Mouse (Mus musculus) activated CD4-positive, CD25-positive, alpha-beta regulatory T cell, adult 4 months (primary cell): ENCODE results near the gene Rhbg. TPM values are rescaled to one million over a fixed set of nuclear protein-coding genes. Genes with fewer than 3 reads are reported as not detected.

Source experiments
- ATAC-seq: one replicate; pipeline ENCODE4 v1.8.0; 2017
- polyA plus RNA-seq, 2 experiments: library from polyadenylated mRNA; unstranded; fragments of 100-300 nt; shearing (Covaris generic); gene quantifications; one replicate each; pipeline ENCODE4 v1.2.1; 2017

Rhbg gene
- polyA plus RNA-seq, 2 experiments from 2014 or later = not detected

DNA sequence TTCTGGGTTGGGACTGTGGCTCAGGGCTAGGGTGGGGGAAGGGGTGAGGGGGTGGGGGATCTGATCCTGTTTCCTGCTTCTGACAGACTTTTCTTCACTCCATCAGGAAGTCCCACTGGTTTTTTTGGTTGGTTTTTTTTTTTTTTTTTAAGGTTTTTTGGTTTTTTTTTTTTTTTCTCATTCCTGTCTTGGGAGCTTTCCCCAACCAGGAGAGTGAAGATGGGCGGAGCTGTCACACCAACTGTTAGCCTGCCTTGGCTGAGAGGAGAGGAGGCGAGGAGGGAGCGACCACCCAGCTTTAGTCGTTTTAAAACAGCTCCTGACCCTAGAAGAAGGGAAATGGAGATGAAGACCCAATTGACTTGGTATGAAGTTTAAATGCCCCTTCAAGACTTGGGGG lies 27.2 kb downstream of the Rhbg start:
- no peak for ATAC-seq

DNA sequence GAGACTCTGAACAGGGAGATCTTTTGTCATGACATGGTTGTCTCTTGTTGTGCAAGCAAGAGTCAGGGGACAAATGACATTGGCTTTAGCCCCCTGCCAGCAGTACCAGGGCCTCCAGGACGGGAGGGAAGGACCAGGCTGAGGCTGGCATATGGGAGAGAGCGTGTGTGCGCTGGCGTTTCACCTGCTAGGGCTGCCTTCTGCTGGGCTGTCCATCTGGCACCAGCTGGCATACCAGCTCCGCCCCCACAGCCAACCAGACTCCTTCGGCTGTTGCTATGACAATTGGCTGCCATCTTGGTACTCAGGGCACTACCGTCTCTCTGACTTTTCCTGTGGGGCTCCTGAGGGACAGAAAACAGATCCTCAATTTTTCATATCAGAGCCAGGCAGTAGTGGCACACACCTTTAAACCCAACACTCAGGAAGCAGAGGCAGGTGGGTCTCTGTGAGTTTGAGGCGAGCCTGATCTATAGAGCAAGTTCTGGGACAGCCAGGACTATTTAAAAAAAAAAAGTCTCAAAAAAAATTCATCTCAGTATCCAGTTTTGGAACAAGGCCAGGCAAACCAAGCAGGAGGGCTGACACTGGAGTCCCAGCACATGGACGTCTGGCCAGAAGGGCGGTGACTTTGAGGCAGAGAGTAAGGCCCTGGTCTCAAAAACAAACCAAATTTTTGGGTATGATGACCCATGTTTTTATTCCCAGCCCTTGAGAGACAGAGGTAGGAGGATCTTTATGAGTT lies 28.2 kb downstream of the Rhbg start:
- ATAC-seq = no peak

GRCm38 (mm10) chr3:88224929-88225328 lies 29.6 kb downstream of the Rhbg start:
- no peak for ATAC-seq

GRCm38 (mm10) chr3:88222446-88222845 lies 32.1 kb downstream of the Rhbg start:
- no peak for ATAC-seq

GRCm38 (mm10) chr3:88221519-88222390 lies 32.8 kb downstream of the Rhbg start:
- ATAC-seq = no peak

- no peak for ATAC-seq
Observed at GRCm38 (mm10) chr3:88220842-88221241, 33.7 kb downstream of the Rhbg start.

DNA sequence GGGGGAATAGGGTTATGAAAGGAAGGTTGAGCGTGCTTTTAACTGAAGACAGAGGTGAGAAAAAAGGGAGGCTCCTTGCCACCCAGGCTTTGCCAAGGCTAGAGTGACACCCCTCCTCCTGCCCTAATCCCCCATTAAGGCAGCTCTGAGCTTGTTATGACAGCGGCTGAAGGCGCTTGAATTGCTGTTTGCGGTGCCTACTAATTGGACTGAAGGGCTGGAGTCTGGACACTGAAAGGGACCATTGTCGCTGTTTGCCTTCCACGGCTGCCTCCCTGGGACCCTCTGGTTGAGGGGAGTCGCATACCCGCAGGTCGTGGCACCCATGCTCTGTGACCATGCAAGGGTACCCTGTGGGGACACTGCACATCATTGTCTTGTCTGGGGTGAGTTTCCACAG lies 34.6 kb downstream of the Rhbg start:
- no peak for ATAC-seq

GRCm38 (mm10) chr3:88217679-88218078 lies 36.8 kb downstream of the Rhbg start:
- no peak for ATAC-seq

- no peak for ATAC-seq
Observed at GRCm38 (mm10) chr3:88216534-88217326, 37.8 kb downstream of the Rhbg start.

GRCm38 (mm10) chr3:88216116-88216515 lies 38.4 kb downstream of the Rhbg start:
- no peak for ATAC-seq

DNA sequence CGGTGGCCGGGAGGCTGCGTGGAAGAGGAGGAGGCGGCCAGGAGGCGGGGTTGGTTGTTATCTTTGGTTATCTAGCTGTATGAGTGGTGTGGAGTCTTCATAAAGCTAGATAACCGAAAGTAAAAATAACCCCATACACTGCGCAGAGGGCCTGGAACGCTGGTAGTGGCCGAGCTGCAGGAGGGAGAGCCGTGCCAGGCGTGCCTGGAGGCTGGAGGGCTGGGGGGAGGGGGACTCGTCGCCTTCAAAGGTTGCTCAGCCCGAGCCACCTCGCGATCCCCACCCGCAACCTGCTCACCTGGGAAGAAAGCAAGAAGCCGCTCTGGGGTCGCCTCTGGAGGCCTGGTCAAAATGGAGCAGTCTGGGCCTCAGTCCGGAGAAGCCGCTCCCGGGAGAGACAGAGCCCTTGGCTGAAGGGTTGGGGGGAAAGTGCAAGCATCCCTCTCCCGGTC lies 38.9 kb downstream of the Rhbg start:
- peak; percentile 65 for ATAC-seq

GRCm38 (mm10) chr3:88214971-88215552 lies 39.4 kb downstream of the Rhbg start:
- ATAC-seq = peak; percentile 10

DNA sequence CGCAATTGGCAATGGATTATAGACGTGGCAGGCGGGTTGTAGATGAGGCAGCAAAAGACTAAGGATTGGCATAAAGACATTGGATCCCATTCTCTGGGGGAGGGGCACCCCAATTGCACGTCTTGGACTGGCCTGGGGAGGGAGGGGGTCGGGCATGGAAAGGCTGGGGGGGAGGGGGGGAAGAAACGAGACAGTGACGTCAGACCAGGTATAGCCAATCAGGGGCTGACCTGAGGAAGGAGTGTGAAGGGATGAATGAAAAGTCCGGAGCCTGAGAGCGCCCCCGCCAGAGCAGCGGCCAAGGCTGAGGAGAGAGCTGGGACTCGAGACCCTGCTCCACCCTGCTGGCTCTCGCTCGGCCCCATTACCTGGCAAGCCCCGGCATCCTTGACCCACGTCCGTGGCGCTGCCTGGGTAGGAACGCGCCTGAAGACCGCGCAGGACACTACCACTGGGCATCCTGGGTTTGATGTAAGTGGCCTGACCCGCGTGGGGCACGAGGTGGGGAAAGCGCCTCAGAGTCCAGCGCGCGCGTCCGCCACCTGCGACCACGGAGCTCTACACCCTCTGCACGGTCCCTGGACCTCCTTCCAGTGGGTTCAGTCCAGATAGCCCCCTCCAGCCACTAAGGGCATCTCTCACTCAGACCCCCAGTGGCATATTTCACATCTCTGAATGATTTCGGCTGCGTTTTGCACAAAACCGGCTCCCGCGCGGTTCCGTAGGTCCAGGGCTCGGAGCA lies 40.1 kb downstream of the Rhbg start:
- no peak for ATAC-seq

GRCm38 (mm10) chr3:88213019-88213418 lies 41.5 kb downstream of the Rhbg start:
- ATAC-seq = no peak

DNA sequence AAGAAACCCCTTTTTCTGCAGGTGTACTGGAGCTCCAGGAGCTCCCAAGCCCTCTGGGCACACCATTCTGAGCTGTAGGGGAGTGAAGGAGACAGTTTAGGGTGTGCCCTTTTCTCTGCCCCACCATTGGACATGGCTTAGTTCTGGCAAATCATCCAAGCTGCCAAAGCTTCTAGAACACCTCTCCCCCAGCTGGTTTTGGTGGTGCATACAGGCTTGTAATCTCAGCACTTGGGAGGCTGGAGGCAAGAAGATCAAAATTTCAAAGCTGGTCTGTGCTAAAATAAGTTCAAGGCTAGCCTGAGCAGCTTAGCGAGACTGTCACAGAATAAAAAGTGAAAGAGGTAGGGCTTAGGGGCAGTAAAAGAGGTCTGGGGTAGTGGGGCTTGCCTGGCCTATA lies 42.2 kb downstream of the Rhbg start:
- ATAC-seq = no peak

DNA sequence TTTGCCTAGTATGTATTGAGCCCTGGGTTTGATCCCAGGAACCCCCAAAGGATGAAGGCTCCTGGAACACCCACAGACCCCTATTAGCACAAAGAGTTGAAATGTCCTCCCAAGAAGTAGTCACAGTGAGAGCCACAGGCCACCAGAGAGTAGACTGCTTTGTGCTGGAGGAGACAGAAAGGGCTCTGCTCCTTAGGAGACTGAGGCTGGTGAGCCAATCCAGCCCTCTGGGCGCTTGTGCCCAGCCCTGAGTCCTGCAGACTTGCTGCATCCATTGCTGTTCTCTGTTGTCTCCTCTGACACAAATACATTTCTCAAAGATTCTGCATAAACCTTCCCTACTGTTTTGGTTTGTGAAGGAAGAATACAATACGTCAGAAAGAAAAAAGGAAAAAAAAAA lies 43.6 kb downstream of the Rhbg start:
- no peak for ATAC-seq

GRCm38 (mm10) chr3:88210121-88210520 lies 44.4 kb downstream of the Rhbg start:
- no peak for ATAC-seq

GRCm38 (mm10) chr3:88209306-88209705 lies 45.2 kb downstream of the Rhbg start:
- ATAC-seq = no peak

GRCm38 (mm10) chr3:88208226-88208720 lies 46.2 kb downstream of the Rhbg start:
- no peak for ATAC-seq

DNA sequence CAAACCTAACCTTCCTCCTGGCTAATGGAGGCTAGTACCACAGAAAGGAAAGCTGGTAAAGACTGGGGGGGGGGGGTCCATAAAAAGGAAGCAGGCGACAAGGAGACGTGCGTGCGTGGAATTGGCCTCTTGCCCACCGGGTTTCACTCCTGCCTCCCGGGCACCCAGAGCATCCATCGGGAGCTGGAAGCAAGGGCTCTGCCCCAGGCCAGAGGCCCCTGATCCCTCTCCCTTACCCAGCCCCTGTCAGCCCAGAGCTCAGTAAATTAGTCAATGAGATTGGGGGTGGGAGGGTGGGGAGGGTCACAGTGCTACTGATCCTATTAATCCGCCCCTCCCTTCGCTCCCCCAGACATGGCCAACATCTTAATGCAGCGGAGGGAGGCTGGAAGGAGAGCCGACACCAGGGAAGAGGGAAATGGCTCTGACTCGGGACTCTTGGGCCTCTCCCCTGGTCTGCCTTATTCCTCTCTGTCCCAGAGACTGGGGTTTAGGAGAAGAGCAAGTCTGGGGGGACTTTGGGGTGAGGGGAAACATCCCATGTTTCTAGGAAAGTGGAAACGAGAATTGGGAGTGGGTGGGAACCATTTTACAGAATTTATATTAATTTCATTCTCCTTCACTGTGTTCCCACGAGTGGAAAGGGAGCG lies 46.9 kb downstream of the Rhbg start:
- ATAC-seq = no peak

- ATAC-seq = no peak
Observed at GRCm38 (mm10) chr3:88206901-88207371, 47.6 kb downstream of the Rhbg start.
